Mouse (Mus musculus): Measurements from ENCODE around the gene Yrdc. TPM values are rescaled to one million over a fixed set of nuclear protein-coding genes. Genes with fewer than 3 reads are reported as not detected.
A peak's percentile ranks its signal among the peaks of the same experiment; 100 is the strongest.

Yrdc gene
- polyA plus RNA-seq (2015; fragmentation: Nextera tagmentation; extraction: Ambion mirVana) = 42.6 and 43.0 TPM in 2 replicates

- Histone ChIP-seq H3K9ac (ENCODE audit: low read depth, low read length) (peak within 1 kb of the TSS; percentile 92), H3K4me2 (ENCODE audit: low read length) (peak within 1 kb of the TSS; percentile 91), H3K9me3 (ENCODE audit: control insufficient read depth, low read length) (no peaks in the 10 kb centered on the region), H3K36me3 (ENCODE audit: control insufficient read depth, insufficient read depth, low read length) (peaks cover 9% of the 10 kb centered on the region; the same call in 1 of the 2 replicates), H3K4me3 (ENCODE audit: low read length) (peak within 1 kb of the TSS; percentile 93), H3K4me1 (ENCODE audit: control insufficient read depth, insufficient read depth, low read depth, low read length) (peaks cover 26% of the 10 kb centered on the region), H3K27me3 (replicated peaks; ENCODE audit: control insufficient read depth, insufficient read depth, low read length) (no peaks in the 10 kb centered on the region), H3K27ac (ENCODE audit: low read depth, low read length) (peak within 1 kb of the TSS; percentile 97)
- peak; percentile 93 for ATAC-seq
- WGBS = under 1% methylated on average over 40 of the region's 90 CpGs
Observed at GRCm38 (mm10) chr4:124850261-124850913, at the start of gene Yrdc. Gene Yrdc, plus strand, starts transcription at chr4:124850679.

GRCm38 (mm10) chr4:124801552-124802308 lies 48.7 kb upstream of the Yrdc start, which contains the start of gene Mtf1:
Gene Mtf1, plus strand, starts transcription at chr4:124802104.
- Histone ChIP-seq H3K36me3 (ENCODE audit: control insufficient read depth, insufficient read depth, low read length) (peaks cover 19% of the 10 kb centered on the region), H3K4me2 (ENCODE audit: low read length) (peak within 1 kb of the TSS; percentile 93), H3K9ac (ENCODE audit: low read depth, low read length) (peak within 1 kb of the TSS; percentile 89), H3K9me3 (ENCODE audit: control insufficient read depth, low read length) (no peaks in the 10 kb centered on the region), H3K4me3 (ENCODE audit: low read length) (peak within 1 kb of the TSS; percentile 82), H3K27me3 (replicated peaks; ENCODE audit: control insufficient read depth, insufficient read depth, low read length) (no peaks in the 10 kb centered on the region), H3K27ac (ENCODE audit: low read depth, low read length) (peak within 1 kb of the TSS; percentile 93), H3K4me1 (ENCODE audit: control insufficient read depth, insufficient read depth, low read depth, low read length) (peaks cover 11% of the 10 kb centered on the region)
- WGBS = 2% methylated on average over 21 of the region's 21 CpGs
- peak; percentile 75 for ATAC-seq

GRCm38 (mm10) chr4:124802309-124803260 lies 47.9 kb upstream of the Yrdc start:
- H3K36me3 ChIP-seq (ENCODE audit: control insufficient read depth, insufficient read depth, low read length) = peaks cover 22% of the 10 kb centered on the region
- H3K27ac ChIP-seq (ENCODE audit: low read depth, low read length) = peak overlapping the region; percentile 93
- peak overlapping the region; percentile 93 for H3K4me2 ChIP-seq (ENCODE audit: low read length)
- WGBS = 2% methylated on average over 49 of the region's 53 CpGs
- H3K4me1 ChIP-seq (ENCODE audit: control insufficient read depth, insufficient read depth, low read depth, low read length) = peaks cover 11% of the 10 kb centered on the region
- peak overlapping the region; percentile 89 for H3K9ac ChIP-seq (ENCODE audit: low read depth, low read length)
- peak; percentile 99 for ATAC-seq
- H3K4me3 ChIP-seq (ENCODE audit: low read length) = peak overlapping the region; percentile 82
- no peaks in the 10 kb centered on the region for H3K9me3 ChIP-seq (ENCODE audit: control insufficient read depth, low read length)
- H3K27me3 ChIP-seq (replicated peaks; ENCODE audit: control insufficient read depth, insufficient read depth, low read length) = no peaks in the 10 kb centered on the region

GRCm38 (mm10) chr4:124803406-124803805 lies 47.1 kb upstream of the Yrdc start:
- H3K9ac ChIP-seq (ENCODE audit: low read depth, low read length) = no peak overlapping the region; the same call in 1 of the 2 replicates
- H3K4me3 ChIP-seq (ENCODE audit: low read length) = peak overlapping the region; percentile 82
- 83% methylated on average over 6 of the region's 6 CpGs for WGBS
- H3K27me3 ChIP-seq (replicated peaks; ENCODE audit: control insufficient read depth, insufficient read depth, low read length) = no peaks in the 10 kb centered on the region
- ATAC-seq = no peak
- no peak overlapping the region for H3K27ac ChIP-seq (ENCODE audit: low read depth, low read length)
- peaks cover 20% of the 10 kb centered on the region for H3K36me3 ChIP-seq (ENCODE audit: control insufficient read depth, insufficient read depth, low read length)
- H3K4me1 ChIP-seq (ENCODE audit: control insufficient read depth, insufficient read depth, low read depth, low read length) = peaks cover 11% of the 10 kb centered on the region
- H3K9me3 ChIP-seq (ENCODE audit: control insufficient read depth, low read length) = no peaks in the 10 kb centered on the region
- peak overlapping the region; percentile 93 for H3K4me2 ChIP-seq (ENCODE audit: low read length)

- Histone ChIP-seq H3K27ac (ENCODE audit: low read depth, low read length) (no peak overlapping the region), H3K4me3 (ENCODE audit: low read length) (no peak overlapping the region), H3K4me1 (ENCODE audit: control insufficient read depth, insufficient read depth, low read depth, low read length) (peaks cover 9% of the 10 kb centered on the region), H3K36me3 (ENCODE audit: control insufficient read depth, insufficient read depth, low read length) (peaks cover 20% of the 10 kb centered on the region), H3K9ac (ENCODE audit: low read depth, low read length) (no peak overlapping the region), H3K4me2 (ENCODE audit: low read length) (no peak overlapping the region), H3K9me3 (ENCODE audit: control insufficient read depth, low read length) (no peaks in the 10 kb centered on the region), H3K27me3 (replicated peaks; ENCODE audit: control insufficient read depth, insufficient read depth, low read length) (no peaks in the 10 kb centered on the region)
- no peak for ATAC-seq
- WGBS = 84% methylated on average over 5 of the region's 5 CpGs
Observed at GRCm38 (mm10) chr4:124808511-124808910, 42.0 kb upstream of the Yrdc start.

- H3K27ac ChIP-seq (ENCODE audit: low read depth, low read length) = no peak overlapping the region
- no peak overlapping the region for H3K9ac ChIP-seq (ENCODE audit: low read depth, low read length)
- no peak overlapping the region for H3K4me3 ChIP-seq (ENCODE audit: low read length)
- H3K36me3 ChIP-seq (ENCODE audit: control insufficient read depth, insufficient read depth, low read length) = peaks cover 20% of the 10 kb centered on the region
- no peak overlapping the region for H3K4me2 ChIP-seq (ENCODE audit: low read length)
- no peak for ATAC-seq
- WGBS = 91% methylated on average over 8 of the region's 9 CpGs
- H3K27me3 ChIP-seq (replicated peaks; ENCODE audit: control insufficient read depth, insufficient read depth, low read length) = no peaks in the 10 kb centered on the region
- H3K9me3 ChIP-seq (ENCODE audit: control insufficient read depth, low read length) = no peaks in the 10 kb centered on the region
- peaks cover 7% of the 10 kb centered on the region for H3K4me1 ChIP-seq (ENCODE audit: control insufficient read depth, insufficient read depth, low read depth, low read length)
Observed at GRCm38 (mm10) chr4:124809136-124809883, 41.2 kb upstream of the Yrdc start.

- peaks cover 7% of the 10 kb centered on the region for H3K4me1 ChIP-seq (ENCODE audit: control insufficient read depth, insufficient read depth, low read depth, low read length)
- ATAC-seq = no peak
- no peak overlapping the region for H3K27ac ChIP-seq (ENCODE audit: low read depth, low read length)
- no peak overlapping the region for H3K4me2 ChIP-seq (ENCODE audit: low read length)
- H3K27me3 ChIP-seq (replicated peaks; ENCODE audit: control insufficient read depth, insufficient read depth, low read length) = no peaks in the 10 kb centered on the region
- 87% methylated on average over 7 of the region's 7 CpGs for WGBS
- peaks cover 15% of the 10 kb centered on the region for H3K36me3 ChIP-seq (ENCODE audit: control insufficient read depth, insufficient read depth, low read length)
- H3K9ac ChIP-seq (ENCODE audit: low read depth, low read length) = no peak overlapping the region
- H3K4me3 ChIP-seq (ENCODE audit: low read length) = no peak overlapping the region
- no peaks in the 10 kb centered on the region for H3K9me3 ChIP-seq (ENCODE audit: control insufficient read depth, low read length)
Observed at GRCm38 (mm10) chr4:124810056-124810455, 40.4 kb upstream of the Yrdc start.

- 16% methylated on average over 9 of the region's 9 CpGs for WGBS
Observed at GRCm38 (mm10) chr4:124811347-124811975, 39.0 kb upstream of the Yrdc start.

More at GRCm38 (mm10) chr4:124811347-124811975, 39.0 kb upstream of the Yrdc start:
- Histone ChIP-seq H3K4me2 (ENCODE audit: low read length) (no peak overlapping the region), H3K27me3 (replicated peaks; ENCODE audit: control insufficient read depth, insufficient read depth, low read length) (no peaks in the 10 kb centered on the region), H3K9me3 (ENCODE audit: control insufficient read depth, low read length) (no peaks in the 10 kb centered on the region), H3K4me3 (ENCODE audit: low read length) (no peak overlapping the region), H3K4me1 (ENCODE audit: control insufficient read depth, insufficient read depth, low read depth, low read length) (peaks cover 7% of the 10 kb centered on the region), H3K27ac (ENCODE audit: low read depth, low read length) (0 out of 2 replicates have a peak overlapping the region, but pooled peaks have one; percentile 12), H3K9ac (ENCODE audit: low read depth, low read length) (peak overlapping the region; percentile 26; the same call in 1 of the 2 replicates), H3K36me3 (ENCODE audit: control insufficient read depth, insufficient read depth, low read length) (peaks cover 4% of the 10 kb centered on the region; the same call in 1 of the 2 replicates)
- peak; percentile 54 for ATAC-seq
